Mouse (Mus musculus) small intestine, adult 2 months (tissue): Measurements from ENCODE around the gene Nxph3.

ENCODE experiments used
- CTCF ChIP-seq: fragments of 200-500 bp; IDR thresholded peaks from 2 replicates; pipeline ENCODE4 v1.5.1; 2012; ENCODE audit warnings: low read depth, mild to moderate bottlenecking, control low read depth, inconsistent platforms, low read length, moderate library complexity, mixed read lengths; ENCODE audit not compliant: insufficient replicate concordance, insufficient read length; ENCODE audit errors: extremely low read depth
- POLR2A ChIP-seq: fragments of 200-500 bp; IDR thresholded peaks from 2 replicates; pipeline ENCODE4 v1.6.1; 2012; ENCODE audit warnings: low read depth, mild to moderate bottlenecking, control low read depth, inconsistent platforms, low read length, moderate library complexity

- TF ChIP-seq CTCF (no peak), POLR2A (no peak)
These were observed 4.9 kb upstream of the Nxph3 start for GRCm38 (mm10) chr11:95519299-95519698.
